ENCODE assay signal across 7 mouse cellular contexts in the genomic region with DNA sequence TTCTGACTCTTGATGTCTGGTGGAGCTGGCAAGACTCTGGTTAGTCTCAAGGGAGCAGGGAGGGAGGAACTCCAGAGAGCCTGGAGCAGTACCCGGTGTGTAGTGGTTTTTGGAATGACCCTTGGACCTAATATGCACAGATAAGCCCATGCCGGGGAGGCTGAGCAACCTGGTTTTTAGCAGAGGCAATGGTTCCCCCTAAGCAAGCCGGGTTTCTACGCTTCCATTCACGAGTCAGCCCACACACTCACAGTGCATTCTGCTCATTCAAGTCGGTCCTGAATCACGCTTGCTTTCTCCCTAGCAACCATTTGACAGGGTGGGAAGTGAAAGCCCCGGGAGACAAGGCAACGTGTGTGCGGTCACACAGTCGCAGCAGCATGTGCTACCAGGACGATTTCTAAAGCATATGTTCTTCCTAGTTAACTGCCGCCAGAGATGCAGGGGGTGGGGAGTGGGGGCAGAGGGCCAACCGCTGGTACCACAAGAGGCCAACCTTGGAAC. TPM values are rescaled to one million over a fixed set of nuclear protein-coding genes. Genes with fewer than 3 reads are reported as not detected.
A peak's percentile ranks its signal among the peaks of the same experiment; 100 is the strongest.
DNase-seq lines count a peak whose midpoint lies in the region; ATAC-seq and TF ChIP-seq lines count a peak whose summit lies in the region.

No protein-coding gene starts in this region.

- 0 out of 2 replicates have a peak, but pooled peaks cover 6% of the 10 kb centered on the region for H3K36me3 ChIP-seq in forebrain, embryonic 12.5 days (replicated peaks)
- H3K36me3 ChIP-seq in midbrain, embryonic 10.5 days = peaks cover 2% of the 10 kb centered on the region; the same call in 1 of the 2 replicates

- H3K27ac ChIP-seq in forebrain, embryonic 12.5 days = peak overlapping the region; percentile 82
- H3K27ac ChIP-seq in layer of hippocampus, adult 2 months = peak overlapping the region; percentile 49; the same call in 1 of the 2 replicates
- peak overlapping the region; percentile 75 for H3K27ac ChIP-seq in midbrain, embryonic 10.5 days (replicated peaks)

- H3K4me3 ChIP-seq in forebrain, embryonic 12.5 days (replicated peaks) = no peak overlapping the region
- no peak overlapping the region; the same call in 1 of the 2 replicates for H3K4me3 ChIP-seq in layer of hippocampus, adult 2 months
- H3K4me3 ChIP-seq in midbrain, embryonic 10.5 days = no peak overlapping the region; the same call in 1 of the 2 replicates

- 15% methylated on average over 14 of the region's 14 CpGs for WGBS in forebrain, embryonic 12.5 days
- 21% methylated on average over 14 of the region's 14 CpGs for WGBS in midbrain, embryonic 10.5 days

- H3K27me3 ChIP-seq in forebrain, embryonic 12.5 days = peaks cover 10% of the 10 kb centered on the region; the same call in 1 of the 2 replicates
- peaks cover 26% of the 10 kb centered on the region for H3K27me3 ChIP-seq in midbrain, embryonic 10.5 days (ENCODE audit: low read depth, poor library complexity, severe bottlenecking)

- peak; percentile 58 for ATAC-seq in forebrain, embryonic 12.5 days (ENCODE audit: low FRiP score)

- H3K4me1 ChIP-seq in forebrain, embryonic 12.5 days = peaks cover 59% of the 10 kb centered on the region
- peaks cover 53% of the 10 kb centered on the region for H3K4me1 ChIP-seq in midbrain, embryonic 10.5 days

- peak; percentile 72 to 78 for DNase-seq in cerebellum, postnatal 10 days
- DNase-seq in layer of hippocampus, adult 2 months (ENCODE audit: low spot score in 2 of 2) = peak; percentile 66 to 83
- DNase-seq in midbrain, embryonic 10.5 days (ENCODE audit: low spot score) = peak; percentile 60
- DNase-seq in yolk sac, embryonic 10.5 days (ENCODE audit: low spot score) = peak; percentile 37
- no peak for DNase-seq in adrenal gland, adult 8-10 months
- no peak for DNase-seq in ovary, postnatal 10 days (ENCODE audit: low spot score)

- peak overlapping the region; percentile 13 for H3K4me2 ChIP-seq in forebrain, embryonic 12.5 days

- H3K9me3 ChIP-seq in forebrain, embryonic 12.5 days = no peaks in the 10 kb centered on the region
- no peaks in the 10 kb centered on the region for H3K9me3 ChIP-seq in midbrain, embryonic 10.5 days (replicated peaks)

- 0 out of 2 replicates have a peak overlapping the region, but pooled peaks have one; percentile 9 for H3K9ac ChIP-seq in forebrain, embryonic 12.5 days

- no peak for TF ChIP-seq CTCF in layer of hippocampus, adult 2 months (conservative IDR thresholded peaks at IDR 0.05)

RNA-seq across cellular contexts. Expression of a gene that starts 21.7 kb away (rescaled TPM):
- 2.7 and 3.0 TPM in 2 replicates for polyA plus RNA-seq in forebrain, embryonic 12.5 days (2016; fragmentation: Nextera tagmentation; extraction: Ambion mirVana)
- 1 to 10 TPM; 2.0 to 2.3 TPM for total RNA-seq in layer of hippocampus, adult 2 months (2021)
- polyA plus RNA-seq in midbrain, embryonic 10.5 days (2016; fragmentation: Nextera tagmentation; extraction: Ambion mirVana) = 0.75 and 2.0 TPM in 2 replicates
- total RNA-seq in adrenal gland, adult 8-10 months (2022) = not detected

Comparison
In these comparisons a context has a peak if more than half of its experiments do, and no peak if none do; other contexts are left out.
1. DNase-seq: peak in cerebellum, postnatal 10 days (2 of 2), layer of hippocampus, adult 2 months (2 of 2), midbrain, embryonic 10.5 days (single experiment) and yolk sac, embryonic 10.5 days (single experiment); none in adrenal gland, adult 8-10 months (single experiment) and ovary, postnatal 10 days (single experiment).
2. Peak in every context shown above with its lines, with median percentiles within 50 percentile points of each other: H3K27ac ChIP-seq.